Mouse (Mus musculus): ENCODE measurements at regions not wholly inside any gene's neighbourhood (a gene's known extent, or its start where the extent isn't known, plus 50 kb on each side); places are given as distances from the start of the nearest gene placed in this dataset.

- no peak for TF ChIP-seq POLR2A (IDR thresholded peaks at IDR 0.05; ENCODE audit: low read depth, low read length)
- TF ChIP-seq CTCF (IDR thresholded peaks at IDR 0.05; ENCODE audit: borderline replicate concordance, insufficient read depth, low read length), result no peak
Observed at GRCm38 (mm10) chr5:118386126-118386525, 141.1 kb downstream of the 2410131K14Rik start.
